Mouse (Mus musculus) liver, embryonic 18 days (tissue): ENCODE results near the gene Preb. TPM values are rescaled to one million over a fixed set of nuclear protein-coding genes. Genes with fewer than 3 reads are reported as not detected.

Source experiments
- polyA plus RNA-seq: library from polyadenylated mRNA; depleted of rRNA; stranded (reverse); fragments of >200 nt; gene quantifications from 2 replicates; pipeline ENCODE4 v1.2.3, GENCODE M21; 2012; rRNA removed

The Preb gene
- 121 and 133 TPM in 2 replicates for polyA plus RNA-seq

GRCm38 (mm10) chr5:30959966-30960501 is at the start of gene Preb:
TSS of gene Preb (minus strand) at chr5:30960361.

GRCm38 (mm10) chr5:30968416-30968815 is 8.3 kb upstream of the Preb start, which contains the start of gene Tcf23:
TSS of gene Tcf23 (plus strand) at chr5:30968662.

GRCm38 (mm10) chr5:30944956-30945781 is 15.0 kb downstream of the Preb start, which contains the start of gene Cgref1:
TSS of gene Cgref1 (minus strand) at chr5:30945591.

DNA sequence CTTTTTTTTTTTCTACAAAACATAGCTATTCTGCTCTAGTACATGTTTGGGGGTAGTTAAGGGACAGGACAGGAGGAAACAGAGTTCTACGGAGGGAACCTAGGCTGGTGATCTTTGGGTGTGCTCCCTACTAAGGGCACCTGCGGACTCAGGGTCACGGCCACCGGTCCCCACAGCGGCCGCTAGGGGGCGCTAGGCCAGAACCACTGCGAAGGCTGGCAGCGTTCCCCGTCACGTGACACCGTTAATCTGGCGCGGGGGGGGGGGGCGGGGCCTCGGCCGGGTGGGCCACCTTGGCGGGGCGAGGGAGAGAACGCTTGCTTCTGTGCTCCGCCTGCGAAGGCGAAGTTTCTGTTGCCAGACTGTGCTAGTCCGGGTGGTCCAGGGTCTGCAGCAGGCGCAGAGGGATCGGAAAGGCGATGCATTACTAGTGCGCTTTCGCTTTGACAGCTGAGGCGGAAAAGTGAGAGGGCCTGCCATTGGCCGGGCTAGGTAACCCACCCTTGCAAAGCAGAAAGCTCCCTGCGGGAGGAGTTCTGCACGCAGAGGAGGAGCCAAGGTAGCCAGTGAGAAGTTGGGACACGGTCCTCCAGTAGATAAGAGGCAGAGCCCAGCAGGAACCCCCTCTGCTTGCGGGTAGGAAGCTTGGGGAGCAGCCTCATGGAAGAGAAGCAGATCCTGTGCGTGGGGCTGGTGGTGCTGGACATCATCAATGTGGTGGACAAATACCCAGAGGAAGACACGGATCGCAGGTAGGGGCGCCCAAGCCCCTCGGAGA is 38.7 kb downstream of the Preb start, which contains the start of gene Khk:
TSS of gene Khk (plus strand) at position 176 of the 778 bp plus-strand sequence.

DNA sequence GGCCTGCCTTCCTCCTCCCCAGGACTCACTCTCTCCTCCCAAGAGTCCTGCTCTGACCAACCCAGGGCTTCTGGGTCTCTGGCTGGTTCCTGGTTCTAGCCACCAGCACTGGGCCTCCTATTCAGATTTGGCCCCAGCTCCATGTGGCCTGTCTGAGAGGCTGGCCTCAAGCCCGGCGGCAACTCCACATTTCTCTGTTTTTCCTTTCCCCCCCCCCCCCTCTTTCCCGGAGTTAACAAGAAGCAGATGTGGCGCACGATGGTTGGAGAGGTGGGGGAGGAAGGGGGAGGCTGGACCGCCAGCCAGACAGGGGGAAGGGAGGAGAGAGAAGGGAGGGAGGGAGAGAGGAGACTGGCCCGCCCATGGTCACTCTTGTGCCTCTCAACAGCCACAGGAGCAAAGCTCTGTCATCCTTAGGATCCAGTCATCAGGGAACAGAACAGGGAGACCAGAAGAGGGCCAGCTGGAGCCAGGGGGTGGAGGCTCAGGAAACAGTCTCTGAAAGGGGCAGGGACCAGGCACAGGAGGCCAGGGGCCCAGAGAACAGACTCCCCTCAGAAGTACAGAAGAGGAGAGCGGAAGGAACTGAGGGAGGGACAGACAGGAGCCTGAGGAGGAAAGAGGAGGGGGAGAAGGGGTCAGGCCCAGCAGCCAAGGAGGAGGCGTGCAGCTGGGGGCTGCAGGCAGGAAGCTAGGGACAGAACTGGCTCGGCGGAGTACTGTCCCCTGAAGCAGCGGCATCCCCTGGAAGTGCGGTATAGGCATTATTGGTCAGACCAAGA is 46.9 kb downstream of the Preb start, which contains the start of gene Emilin1:
TSS of gene Emilin1 (plus strand) at position 343 of the 782 bp plus-strand sequence.

DNA sequence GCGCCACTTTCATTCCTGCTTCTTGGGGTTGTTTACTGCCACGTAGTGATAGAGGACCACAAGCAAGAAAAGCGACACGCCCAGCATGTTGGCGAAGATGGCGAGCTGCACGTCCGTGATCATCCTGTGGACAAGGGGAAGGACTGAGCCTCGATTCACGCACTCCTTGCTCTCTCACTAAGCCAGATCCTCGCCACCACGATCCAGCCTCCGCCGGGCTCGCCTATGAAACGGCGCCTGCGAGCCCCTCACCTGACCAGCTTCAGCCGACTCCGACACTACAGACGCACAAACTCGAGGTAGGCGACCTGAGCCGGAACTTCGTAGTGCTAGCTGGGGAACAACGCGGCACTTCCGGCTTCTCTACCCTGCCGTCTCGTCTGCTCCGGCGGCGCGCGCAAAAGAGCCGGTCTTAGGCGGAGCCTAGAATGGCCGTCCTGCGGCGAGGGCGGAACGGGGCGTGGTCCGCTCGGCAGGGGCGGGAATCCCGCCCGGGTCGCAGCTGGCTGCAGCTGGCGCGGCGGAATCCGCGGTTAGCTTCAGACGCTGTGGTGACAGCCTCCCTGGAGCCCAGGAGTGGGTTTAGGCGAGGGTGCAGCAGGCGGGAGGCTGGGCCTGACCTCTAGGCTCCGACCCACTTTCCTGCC is 52.6 kb downstream of the Preb start, which contains the start of gene Ost4:
TSS of gene Ost4 (minus strand) at position 376 of the 647 bp plus-strand sequence.

Other genes starting within 250 kb of the Preb start
- gene Dpysl5, start 248.8 kb downstream of the Preb start, polyA plus RNA-seq, result 0.22 and 0.25 TPM in 2 replicates
- 8.0 and 9.0 TPM in 2 replicates for gene Mapre3, start 145.7 kb downstream of the Preb start, polyA plus RNA-seq
- 28.4 and 29.6 TPM in 2 replicates for gene Tmem214, start 92.3 kb downstream of the Preb start, polyA plus RNA-seq
- gene Agbl5, start 71.7 kb downstream of the Preb start, polyA plus RNA-seq, result 5.4 and 6.3 TPM in 2 replicates
- gene Ost4, start 52.6 kb downstream of the Preb start, polyA plus RNA-seq, result 218 and 229 TPM in 2 replicates
- gene Emilin1, start 47.0 kb downstream of the Preb start, polyA plus RNA-seq, result 24.6 and 29.0 TPM in 2 replicates
- 45.7 and 45.9 TPM in 2 replicates for gene Khk, start 38.9 kb downstream of the Preb start, polyA plus RNA-seq
- 5.0 and 6.0 TPM in 2 replicates for gene Cgref1, start 14.8 kb downstream of the Preb start, polyA plus RNA-seq
- gene Tcf23, start 8.3 kb upstream of the Preb start, polyA plus RNA-seq, result 0.03 and 0.05 TPM in 2 replicates
- gene Atraid, start 88.0 kb upstream of the Preb start, polyA plus RNA-seq, result 64.9 and 72.9 TPM in 2 replicates
- 4.8 and 4.9 TPM in 2 replicates for gene Slc5a6, start 88.6 kb upstream of the Preb start, polyA plus RNA-seq
- gene Cad, start 94.4 kb upstream of the Preb start, polyA plus RNA-seq, result 6.5 and 9.2 TPM in 2 replicates
- gene Dnajc5g, start 145.9 kb upstream of the Preb start, polyA plus RNA-seq, result not detected in 2 replicates
- gene Slc30a3, start 147.9 kb upstream of the Preb start, polyA plus RNA-seq, result 0.21 and 0.24 TPM in 2 replicates
- 0.02 TPM in 1 of 2 replicates, not detected in the other for gene Trim54, start 156.4 kb upstream of the Preb start, polyA plus RNA-seq
- not detected in 2 replicates for gene Ucn, start 178.5 kb upstream of the Preb start, polyA plus RNA-seq
- 35.6 and 35.8 TPM in 2 replicates for gene Mpv17, start 193.9 kb upstream of the Preb start, polyA plus RNA-seq
- gene Gm29609, start 219.6 kb upstream of the Preb start, polyA plus RNA-seq, result 0.66 and 0.88 TPM in 2 replicates
- gene Gtf3c2, start 219.8 kb upstream of the Preb start, polyA plus RNA-seq, result 24.0 and 29.8 TPM in 2 replicates
- 21.4 and 21.6 TPM in 2 replicates for gene Snx17, start 232.9 kb upstream of the Preb start, polyA plus RNA-seq
- 24.2 and 24.7 TPM in 2 replicates for gene Eif2b4, start 233.1 kb upstream of the Preb start, polyA plus RNA-seq
- gene Zfp513, start 241.9 kb upstream of the Preb start, polyA plus RNA-seq, result 10.7 and 12.1 TPM in 2 replicates